Mouse (Mus musculus) kidney, adult 8-10 months (tissue): ENCODE results near the gene Fzd7.
"Not testable (repeated sequence)": the region's sequence is repeated elsewhere in the genome, so short reads cannot be mapped to it uniquely, and the experiment has no call there.

Source experiments
- DNase-seq, 2 experiments: peaks; one replicate each; pipeline ENCODE4 v3.0.0; 2022

Gene Fzd7

DNA sequence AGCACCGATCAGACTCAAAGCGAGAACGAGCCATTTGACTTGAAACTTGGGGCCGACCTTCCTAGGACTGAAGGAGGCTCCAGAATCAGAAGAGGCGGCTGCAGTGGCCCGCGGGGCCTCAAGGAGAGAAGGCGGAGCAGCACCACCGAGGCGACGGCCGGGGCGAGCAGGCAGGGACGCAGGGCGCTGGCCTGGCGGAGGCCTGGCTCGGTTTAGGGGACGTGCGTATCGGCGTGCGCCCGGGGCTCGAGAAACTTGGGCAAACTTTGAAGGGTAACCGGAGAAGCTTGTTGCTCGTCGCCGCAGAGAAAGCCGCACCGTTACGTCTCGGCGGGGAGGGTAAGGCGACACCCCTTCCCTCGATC lies at the start of gene Fzd7:
TSS of gene Fzd7 (plus strand) at position 94 of the 365 bp plus-strand sequence.
- DNase-seq: no peak

DNA sequence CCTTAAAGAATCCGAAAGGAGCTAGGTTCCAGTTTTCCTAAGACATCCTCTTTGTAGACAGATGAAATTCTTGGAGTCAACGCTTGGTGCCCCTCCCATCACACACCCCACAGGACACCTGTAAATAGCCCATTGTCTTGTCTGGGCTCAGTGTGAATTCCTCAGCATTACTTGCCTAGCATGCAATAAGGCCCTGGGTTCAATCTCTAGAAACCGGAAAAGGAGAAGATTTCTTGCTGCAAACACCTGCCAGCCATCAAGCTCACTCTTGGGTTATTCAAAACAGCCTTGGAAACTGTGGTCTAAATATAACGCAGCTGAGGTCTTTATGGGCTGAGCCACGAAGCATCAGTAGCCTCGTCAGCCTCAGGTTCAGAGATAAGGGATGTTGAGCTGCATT lies 48.9 kb upstream of the Fzd7 start:
- DNase-seq: no peak

DNA sequence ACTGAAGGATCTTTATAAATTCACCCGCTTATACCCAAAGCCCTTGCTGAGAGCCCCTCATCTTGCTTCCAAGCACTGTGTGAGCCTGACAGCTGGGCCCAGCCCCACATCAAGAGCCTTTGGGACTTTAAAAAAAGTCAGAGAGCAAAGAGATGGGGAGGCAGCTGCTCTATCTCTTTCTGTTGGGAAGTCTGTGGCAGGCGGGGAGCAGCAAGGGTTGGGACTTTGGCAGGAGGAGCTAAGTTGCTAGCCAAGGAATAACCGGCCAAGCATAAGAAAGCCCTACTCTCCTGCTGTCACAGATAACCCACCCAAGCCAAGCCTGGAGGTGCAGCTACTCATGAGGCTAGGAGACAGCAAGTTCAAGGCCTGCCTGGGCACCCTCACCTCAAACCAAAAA lies 48.2 kb upstream of the Fzd7 start:
- peak; percentile 39 to 51 for DNase-seq

DNA sequence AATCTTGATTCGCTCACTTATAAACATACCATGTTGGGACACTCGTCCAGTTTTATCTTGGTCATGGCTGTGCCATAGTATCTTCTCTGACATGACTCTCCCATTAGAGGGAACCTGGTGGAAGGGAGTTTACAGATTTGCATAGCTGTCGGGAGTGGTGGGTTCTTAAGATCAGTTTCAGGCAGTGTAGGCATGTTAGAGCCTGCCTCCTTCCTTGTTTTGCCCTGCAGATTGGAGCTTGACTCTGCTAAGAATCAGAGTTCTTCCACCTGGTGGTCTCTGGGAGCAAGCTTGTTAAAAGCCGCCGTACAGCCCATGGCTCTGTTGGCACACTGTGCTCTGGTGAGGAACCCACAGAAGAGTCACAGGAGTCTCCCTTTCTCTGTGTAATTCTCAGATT lies 47.0 kb upstream of the Fzd7 start:
- no peak for DNase-seq

DNA sequence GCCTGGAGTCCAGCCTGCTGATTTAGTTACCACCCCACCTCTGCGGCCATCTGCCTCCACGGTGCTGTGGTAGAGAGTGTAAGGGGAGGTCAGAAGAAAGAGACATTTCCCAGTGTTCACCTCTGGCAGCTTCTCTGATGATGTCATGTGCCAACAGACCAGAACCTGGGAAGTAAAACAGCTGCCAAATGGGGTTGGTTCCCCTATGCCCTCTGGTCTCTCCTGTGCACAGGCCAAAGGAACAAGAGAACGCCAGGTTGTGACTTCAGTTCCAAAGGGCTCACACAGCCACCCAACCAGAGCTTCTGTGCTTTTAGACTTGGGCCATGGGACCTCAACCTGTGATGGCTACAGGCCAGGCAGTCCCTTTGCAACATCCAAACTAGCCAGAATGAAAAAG lies 45.9 kb upstream of the Fzd7 start:
- DNase-seq: peak; percentile 82 to 89

DNA sequence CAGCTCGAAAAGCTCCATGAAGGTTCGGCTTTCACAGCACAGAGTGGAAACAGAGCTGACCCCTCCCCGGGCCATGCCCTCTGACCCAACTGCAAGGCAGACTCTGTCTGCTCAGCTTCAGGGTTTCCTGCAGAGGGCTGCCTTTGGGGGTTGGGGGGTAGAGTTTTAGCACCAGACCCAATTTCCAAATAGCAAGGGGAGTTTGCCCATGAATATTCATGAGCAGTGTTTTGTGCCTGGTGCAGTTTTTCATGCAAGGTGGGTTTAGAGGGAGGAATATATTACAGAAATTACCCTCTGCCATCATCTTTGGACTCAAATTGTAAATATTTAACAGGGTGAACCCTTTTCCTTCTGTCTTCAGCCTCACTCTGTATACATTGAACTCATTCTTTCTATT lies 44.3 kb upstream of the Fzd7 start:
- DNase-seq: peak; percentile 23 to 35

DNA sequence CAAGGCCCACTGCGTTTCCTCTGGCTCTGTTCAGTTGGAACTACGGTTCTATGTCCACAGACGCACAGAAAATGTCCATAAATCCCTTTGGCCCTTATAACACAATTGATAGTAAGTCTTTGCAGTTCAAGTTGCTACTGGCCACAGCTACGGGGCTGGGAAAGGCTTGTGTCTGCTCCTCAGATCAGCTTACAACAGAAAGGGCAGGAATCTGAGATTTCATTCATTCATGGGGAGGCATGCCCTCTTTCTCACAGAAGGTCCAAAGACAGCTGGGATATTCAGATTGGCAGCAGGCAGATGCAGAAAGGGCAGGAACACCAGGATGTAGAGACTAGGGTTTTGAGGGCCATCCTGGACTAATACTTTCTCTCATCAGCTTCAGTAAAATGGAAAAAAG lies 43.9 kb upstream of the Fzd7 start:
- no peak for DNase-seq

DNA sequence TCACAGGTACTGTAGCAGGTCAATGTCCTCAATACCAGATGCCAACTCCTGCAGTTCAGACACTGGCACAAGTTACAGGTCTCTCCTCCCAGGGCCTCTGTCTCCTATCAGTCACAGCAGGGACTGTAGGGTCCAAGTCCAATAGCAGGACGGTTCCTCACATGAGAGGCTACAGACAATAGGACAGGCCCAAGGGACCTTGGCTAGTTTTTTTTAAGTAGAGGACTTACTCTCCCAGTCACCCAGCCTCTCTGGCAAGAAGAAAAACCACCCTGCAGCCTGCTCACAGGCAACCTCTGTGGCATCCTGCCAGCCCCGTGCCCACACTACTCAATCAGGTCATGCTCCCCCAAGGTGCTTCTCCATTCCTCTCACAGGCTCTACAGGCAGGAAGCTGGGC lies 43.0 kb upstream of the Fzd7 start:
- peak; percentile 59 to 65 for DNase-seq

DNA sequence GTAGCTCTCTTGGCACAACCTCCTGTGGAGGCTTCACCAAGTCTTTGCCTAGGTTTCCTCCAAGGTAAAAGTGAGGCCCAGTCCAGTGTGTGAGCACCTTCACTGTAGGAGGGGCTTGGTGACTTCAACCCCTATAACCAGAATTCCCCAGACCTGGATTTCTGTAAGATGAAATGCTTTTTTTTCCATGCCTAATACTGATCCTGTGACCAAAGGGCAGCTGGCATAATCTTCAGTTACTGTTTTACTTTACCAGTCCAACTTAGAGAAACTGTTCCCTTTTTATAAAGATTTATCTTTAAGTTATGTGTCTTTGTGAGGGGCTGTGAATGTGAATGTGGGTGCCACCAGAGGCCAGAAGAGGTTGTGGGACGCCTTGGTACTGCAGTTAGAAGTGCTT lies 42.3 kb upstream of the Fzd7 start:
- DNase-seq: peak in 1 of 2 experiments; percentile 31

DNA sequence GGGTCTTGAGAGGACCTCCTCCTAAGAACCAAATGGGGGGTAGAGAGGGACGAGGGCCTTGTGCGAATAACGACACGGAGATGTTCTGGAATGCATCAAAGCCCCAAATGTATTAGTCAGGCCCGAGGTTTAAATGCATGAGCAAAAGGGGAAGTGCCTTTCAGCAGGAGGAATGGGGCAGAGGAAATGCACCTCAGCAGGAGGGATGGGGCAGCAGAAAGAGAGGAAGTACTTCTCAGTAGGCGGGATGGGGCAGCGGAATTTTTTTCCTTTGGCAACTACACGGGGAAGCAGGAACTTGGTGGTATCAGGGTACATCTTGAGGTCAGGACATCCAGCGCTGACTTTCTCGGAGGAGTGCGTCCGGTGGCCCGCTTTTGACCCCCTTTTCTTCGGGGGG lies 39.5 kb upstream of the Fzd7 start:
- not testable (repeated sequence) for DNase-seq

DNA sequence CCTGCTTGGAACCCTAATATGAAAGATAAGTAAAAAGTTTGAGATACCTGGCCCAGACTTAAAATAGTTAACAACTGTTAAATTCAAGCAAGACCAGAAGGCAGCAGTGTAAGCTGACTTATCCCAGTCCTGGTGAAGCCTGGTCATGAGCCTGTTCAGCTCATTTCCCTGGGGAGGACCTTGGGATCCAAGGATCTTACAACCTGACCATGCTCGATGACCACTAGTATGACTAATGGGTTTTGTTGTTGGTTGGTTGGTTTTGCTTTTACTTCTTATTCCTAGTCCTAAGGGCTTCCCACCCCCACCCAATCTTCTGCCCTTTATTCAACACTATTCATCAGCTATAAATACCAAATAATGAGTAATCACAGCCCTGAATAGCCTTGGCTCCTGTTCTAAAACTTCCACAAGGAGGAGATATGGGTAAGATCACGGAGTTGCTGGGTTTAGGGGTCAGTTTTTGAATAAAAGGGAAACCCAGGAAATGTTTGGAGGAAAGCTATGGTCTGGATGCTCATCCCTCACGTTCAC lies 38.0 kb upstream of the Fzd7 start:
- no peak for DNase-seq

DNA sequence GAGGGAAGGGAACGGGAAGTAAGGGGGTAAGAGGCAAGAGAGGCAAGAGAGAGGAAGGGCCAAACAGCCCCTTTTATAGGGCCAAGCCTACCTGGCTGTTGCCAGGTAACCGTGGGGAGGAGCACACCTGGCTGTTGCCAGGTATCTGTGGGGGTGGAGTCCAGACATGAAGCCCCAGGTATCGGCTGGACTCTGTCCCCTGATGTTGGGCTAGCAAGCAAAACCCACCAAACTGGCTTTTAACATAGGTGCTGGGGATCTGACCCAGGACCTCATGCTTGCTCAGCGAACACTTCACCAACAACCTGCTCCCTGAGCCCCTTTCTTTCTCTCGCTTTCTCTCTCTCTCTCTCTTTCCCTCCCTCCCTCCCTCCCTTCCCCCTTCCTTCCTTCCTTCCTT lies 37.0 kb upstream of the Fzd7 start:
- no peak for DNase-seq

DNA sequence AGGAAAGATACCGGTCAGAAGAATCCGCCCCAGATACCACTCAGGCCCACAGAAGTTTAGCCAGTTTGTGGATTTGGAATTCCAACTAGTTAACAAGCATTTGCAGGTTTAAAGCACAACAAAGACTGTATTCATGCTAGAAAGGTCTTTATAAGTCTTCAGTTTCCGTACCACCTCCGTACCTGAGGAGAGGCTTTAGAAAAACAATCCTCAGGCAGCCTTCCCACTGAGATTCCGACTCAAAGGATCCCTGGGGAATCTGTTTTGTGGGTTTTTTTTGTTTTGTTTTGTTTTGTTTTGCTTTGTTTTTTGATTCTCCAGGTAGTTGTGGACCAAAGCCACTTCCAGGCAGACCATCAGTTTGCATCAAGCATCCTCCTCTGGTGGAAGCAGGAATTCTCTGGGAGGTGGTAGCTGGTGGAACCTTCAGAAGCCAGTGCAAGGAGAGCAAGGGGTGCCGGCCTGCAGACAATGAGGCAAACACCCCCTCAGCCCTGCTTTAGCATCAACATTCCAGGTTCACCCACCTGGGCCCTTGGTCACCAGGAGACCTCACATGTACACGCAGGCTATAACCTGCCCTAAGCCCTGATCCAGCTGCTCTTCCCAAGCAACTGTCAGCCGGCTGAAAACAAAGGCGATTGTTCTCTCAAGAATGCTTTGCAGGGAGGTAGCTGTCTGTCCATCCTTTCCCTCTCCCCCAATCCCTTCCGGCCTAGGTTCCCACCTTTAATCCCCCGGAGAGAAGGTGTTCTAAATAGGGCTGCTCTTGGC lies 33.5 kb upstream of the Fzd7 start:
- no peak for DNase-seq

DNA sequence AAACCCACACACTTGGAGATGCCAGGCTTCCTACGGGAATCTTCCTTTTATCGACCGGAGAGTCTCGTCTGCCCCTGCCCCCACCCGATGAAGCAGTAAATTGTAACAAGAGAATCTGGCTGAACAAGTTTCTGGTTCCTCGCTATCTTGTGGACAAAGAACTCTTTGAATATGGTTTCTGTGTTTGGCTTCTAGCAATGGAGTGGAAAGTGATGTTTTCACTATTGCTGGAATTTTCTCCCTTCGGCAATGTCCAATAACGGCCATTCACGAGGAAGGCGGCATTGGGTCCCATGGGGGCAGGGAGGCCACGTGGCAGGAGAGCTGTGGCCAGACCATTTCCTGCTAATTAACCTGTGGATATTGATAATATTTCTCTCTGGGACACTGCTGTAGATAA lies 32.8 kb upstream of the Fzd7 start:
- DNase-seq: no peak

DNA sequence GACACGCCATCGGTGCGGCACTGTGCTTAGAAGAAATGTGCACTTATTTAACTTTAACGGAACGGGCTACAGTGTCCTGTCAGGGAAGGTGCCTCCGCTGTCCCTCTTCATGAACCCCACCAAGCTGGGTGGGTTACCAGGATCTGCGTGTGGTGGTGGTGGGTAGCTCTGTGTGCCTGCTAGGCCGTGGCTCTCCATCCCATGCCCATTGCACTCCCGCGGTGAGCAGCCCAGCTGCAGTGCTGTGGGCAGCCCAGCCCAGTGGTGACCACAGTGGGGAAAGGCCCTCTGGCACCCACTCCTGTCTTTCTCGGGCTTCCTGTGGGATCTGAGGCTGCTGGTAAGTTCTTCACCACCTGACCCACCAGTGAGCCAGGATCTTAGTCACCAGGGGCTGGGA lies 31.3 kb upstream of the Fzd7 start:
- DNase-seq: no peak

DNA sequence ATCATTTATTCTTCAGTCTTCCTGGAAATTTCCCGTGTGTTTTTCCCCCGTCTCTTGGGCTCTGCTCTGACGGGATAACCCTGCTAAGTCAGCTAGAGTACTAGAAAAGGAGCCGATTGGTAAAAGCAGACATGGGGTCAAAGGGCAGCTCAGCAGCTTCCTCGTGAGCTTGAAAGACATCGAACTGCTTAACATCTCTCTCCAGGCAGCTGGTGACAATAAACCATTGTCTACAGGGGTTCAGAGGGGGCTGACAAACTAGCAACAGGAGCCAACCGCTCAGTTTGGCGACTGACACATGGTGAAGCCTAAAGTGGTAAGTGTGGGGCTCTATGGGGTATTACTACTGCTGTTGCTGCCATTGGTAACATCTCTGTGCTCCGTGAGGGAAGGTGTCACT lies 30.6 kb upstream of the Fzd7 start:
- peak in 1 of 2 experiments; percentile 22 for DNase-seq

DNA sequence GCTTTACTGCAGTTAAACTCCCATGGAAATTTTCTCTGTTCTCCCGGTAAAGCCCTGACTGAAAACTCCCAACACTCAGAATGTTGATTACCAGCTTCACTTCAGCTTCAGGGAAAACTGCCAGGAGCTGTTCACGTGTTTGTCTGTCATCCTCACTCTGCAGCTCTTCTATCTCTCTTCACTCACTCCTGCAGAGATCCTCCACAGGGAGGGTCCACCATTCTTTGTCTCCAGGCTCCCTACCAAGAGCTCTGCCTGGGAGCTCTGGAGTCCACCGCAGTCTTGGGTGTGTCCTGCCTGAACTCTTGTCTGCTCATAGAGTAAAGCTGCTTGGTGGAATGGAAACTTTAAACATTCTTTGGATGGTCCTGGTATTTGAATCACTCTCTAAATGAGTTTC lies 25.4 kb upstream of the Fzd7 start:
- no peak for DNase-seq

DNA sequence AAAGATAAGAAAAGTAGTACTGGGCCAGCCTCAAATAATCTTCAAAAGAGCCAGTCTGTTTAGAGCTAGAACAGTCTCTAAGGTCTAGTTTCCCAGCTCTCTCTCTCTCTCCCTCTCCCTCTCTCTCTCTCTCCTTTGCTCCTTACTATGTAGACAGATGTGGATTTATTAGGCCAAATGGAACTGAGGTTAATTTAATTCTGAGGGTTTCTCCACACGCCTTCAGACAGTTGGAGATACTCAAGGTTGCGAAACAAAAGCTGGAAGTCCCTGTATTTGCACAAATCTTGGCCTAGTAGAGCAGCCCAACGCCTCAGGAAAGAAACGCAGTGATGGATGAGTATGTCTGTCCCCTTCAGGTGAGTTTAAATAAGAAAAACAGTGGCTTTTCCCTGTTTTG lies 24.4 kb upstream of the Fzd7 start:
- DNase-seq: no peak

DNA sequence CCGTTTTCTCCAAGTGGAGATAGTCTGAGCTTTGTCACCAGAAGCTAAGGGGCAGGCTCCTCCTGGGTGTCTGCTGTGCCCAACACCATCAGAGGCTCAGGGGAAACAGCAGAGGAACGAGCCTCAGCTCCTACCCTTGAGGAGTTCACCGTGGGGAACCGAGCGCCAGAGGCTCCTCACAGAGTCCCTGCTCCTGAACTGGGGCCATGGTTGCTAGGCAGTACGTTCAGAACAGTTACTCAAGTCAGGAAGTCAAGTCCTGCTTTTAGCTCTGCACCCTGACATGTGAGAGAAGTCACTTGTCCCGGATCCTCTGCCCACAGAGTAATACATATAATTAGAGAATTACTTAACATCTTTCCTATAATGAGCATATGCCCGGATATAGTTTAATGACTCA lies 23.3 kb upstream of the Fzd7 start:
- DNase-seq: no peak

DNA sequence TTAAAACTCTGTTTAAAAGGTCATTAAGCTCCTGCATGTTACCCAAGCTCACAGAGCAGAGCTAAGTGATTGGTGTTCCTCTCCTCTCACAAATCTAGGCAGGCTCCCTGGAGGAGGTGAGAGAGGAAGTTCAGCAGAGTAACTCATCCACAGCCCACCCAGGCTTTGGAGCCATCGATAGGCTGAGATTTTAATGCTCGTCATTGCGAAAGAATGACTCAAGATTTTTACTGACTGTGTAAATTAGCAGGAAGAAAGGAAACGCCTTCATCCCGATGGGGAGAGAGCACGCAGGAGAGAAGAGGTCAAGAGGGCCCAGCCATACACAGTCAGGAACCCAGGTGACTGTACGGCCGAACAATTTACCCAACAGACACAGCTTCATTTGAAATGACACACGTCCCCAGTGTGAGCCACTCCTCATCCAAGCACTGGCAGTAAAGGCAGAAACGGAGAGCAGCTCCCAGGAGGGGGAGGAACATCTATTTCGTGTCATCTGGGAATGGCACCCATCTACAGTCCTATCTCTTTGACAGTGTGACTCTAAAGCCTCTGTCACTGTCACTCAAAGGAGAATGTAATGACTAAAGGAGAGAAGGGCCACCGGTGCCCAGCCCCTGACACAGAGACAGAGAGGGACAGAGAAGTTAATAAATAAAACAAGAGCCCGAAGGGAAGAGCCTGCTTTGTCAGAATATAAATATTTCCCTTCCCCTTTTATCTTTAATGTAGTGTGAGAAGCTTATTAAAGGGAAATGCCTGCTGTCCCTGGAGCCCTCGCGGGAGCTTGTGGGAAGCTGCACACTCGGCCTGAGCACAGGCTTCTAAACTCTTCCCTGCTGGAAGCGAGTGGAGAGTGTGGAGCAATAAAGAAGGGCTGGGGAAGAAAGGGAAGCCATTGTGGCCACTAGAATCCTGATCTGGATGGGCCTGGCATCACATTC lies 17.3 kb upstream of the Fzd7 start:
- DNase-seq: no peak

DNA sequence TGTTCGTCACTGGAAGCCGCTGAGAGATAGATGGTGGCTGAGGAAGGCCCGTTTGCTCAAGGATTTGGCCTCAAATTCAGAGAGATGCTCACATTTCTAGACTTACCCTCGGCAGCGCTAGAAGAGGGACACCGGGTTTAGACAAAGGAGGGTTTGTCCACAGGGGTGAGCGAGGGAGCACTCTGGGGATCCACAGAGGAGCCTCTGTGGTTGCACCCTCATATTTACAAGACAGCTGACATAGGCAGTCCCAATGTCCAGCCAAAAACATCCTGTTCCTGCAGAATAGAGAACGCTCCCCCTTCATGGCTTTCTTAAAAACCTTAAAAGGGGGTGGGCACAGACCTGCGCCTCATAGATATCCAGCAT lies 16.6 kb upstream of the Fzd7 start:
- DNase-seq: no peak

DNA sequence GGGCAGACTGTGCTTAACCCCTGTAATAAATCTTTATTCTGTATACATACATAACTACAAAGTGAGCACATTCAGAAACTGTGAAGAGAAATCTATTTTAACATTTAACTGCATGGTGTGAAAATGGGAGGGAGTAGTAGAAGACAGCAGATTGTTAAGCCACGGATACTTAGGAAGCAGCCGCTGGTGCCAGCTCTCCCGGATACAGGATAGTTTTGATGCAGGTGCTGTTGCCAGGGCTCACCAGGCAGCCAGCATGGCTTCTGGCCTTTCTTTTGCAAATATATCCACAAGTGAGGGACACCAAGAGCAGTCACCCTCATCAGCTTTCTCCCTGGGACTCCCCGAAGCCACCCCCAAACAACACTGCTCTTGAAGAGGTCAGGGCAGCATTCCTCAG lies 13.1 kb upstream of the Fzd7 start:
- no peak for DNase-seq

DNA sequence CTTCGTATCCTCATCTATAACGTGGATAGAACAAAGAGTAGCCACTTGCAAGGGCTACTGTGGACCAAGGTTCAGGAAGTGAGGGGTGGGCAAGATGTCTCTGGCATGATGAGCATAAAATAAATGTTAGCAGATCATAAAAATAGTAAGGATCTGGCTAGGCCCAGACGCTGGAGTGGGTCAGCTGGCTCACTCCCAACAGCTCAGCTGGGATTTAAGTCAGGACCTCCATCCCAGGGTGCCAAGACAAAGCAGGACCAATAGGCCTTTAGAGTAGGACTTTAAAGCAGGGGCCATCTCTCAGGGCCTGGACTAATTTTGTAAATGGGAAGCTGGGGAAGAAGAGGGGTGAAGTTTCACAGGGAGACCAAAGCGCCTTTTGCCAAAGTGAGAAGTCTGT lies 11.5 kb upstream of the Fzd7 start:
- DNase-seq: no peak
